17 mouse cellular contexts compared by ENCODE assay signal in the genomic region with DNA sequence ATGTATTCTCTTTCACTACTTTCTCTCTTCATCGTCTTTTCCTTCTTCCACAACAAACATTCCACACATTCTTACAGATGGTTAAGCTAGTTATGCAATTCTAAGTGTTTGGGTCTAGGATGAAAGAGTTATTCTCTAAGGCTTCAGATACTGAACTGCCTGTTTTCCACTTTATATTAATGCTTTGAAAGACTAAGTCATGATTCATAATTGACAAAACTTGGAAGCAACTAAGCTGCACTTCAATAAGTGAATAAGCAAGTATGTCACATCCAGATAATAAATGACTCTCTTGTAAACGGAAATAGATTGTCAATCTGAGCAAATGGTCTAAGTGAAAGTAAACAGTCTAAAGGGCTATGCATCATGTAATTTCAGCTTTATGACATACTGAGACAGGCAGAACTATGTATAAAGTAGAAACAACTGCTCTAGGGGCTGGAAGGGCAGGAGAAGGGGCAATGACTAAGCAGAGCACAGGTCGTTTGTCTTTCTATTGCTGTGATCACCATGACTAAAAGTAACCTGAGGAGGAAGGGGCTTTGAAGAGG. TPM values are rescaled to one million over a fixed set of nuclear protein-coding genes. Genes with fewer than 3 reads are reported as not detected.
A peak's percentile ranks its signal among the peaks of the same experiment; 100 is the strongest.
DNase-seq lines count a peak whose midpoint lies in the region; ATAC-seq and TF ChIP-seq lines count a peak whose summit lies in the region.
"Had no signal": no experiment of that assay in that cellular context is flagged by ENCODE, and none has a peak within 500 bp of the region (broad histone marks: within the 10 kb centered on the region; RNA-seq: fewer than 3 reads in every experiment).

No protein-coding gene starts in this region.

- 0 out of 2 replicates have a peak, but pooled peaks have one; percentile 24 for ATAC-seq in frontal cortex, adult (ENCODE audit: low TSS enrichment)
- peak; percentile 81 for ATAC-seq in intestine, postnatal 0 days
- ATAC-seq: hindbrain, embryonic 16.5 days had no signal

- DNase-seq in frontal cortex, postnatal 36 days (ENCODE audit: low spot score in 2 of 2): no peak
- DNase-seq in 3134 (ENCODE audit: extremely low read depth, insufficient read length, low spot score): peak; percentile 46
- DNase-seq in Muller cell, postnatal 12 days (ENCODE audit: inconsistent ontology term): peak; percentile 95
- no peak for DNase-seq in thymus, postnatal 36 days
- no peak for DNase-seq in thymus, postnatal 10 days (ENCODE audit: low spot score in 2 of 2)
- no peak for DNase-seq in MN1 (ENCODE audit: low spot score)
- DNase-seq: adrenal gland, postnatal 36 days; cerebellum, adult 9-10 months; gastrocnemius, adult 2 months; kidney, adult 11 months; kidney, postnatal 4 days had no signal

- H3K4me2 ChIP-seq in intestine, postnatal 0 days (replicated peaks; ENCODE audit: low read depth): peak overlapping the region; percentile 25
- H3K4me2 ChIP-seq: forebrain, embryonic 12.5 days; midbrain, embryonic 11.5 days had no signal

- H3K9ac ChIP-seq in intestine, postnatal 0 days (ENCODE audit: low read depth, low read length): no peak overlapping the region
- H3K9ac ChIP-seq: forebrain, embryonic 12.5 days had no signal

- no peak overlapping the region for H3K4me3 ChIP-seq in intestine, postnatal 0 days (ENCODE audit: low read depth, low read length)
- H3K4me3 ChIP-seq: forebrain, embryonic 12.5 days; gastrocnemius, adult 2 months had no signal

- no peak for TF ChIP-seq CTCF in intestine, postnatal 0 days (IDR thresholded peaks at IDR 0.05; ENCODE audit: low read depth)

- H3K4me1 ChIP-seq in intestine, postnatal 0 days (replicated peaks; ENCODE audit: control insufficient read depth, insufficient read depth, low read length): peaks cover 6% of the 10 kb centered on the region; the same call in 1 of the 2 replicates

- no peaks in the 10 kb centered on the region for H3K27me3 ChIP-seq in intestine, postnatal 0 days (replicated peaks; ENCODE audit: control insufficient read depth, insufficient read depth, low read length)
- H3K27me3 ChIP-seq: CH12.LX; forebrain, embryonic 12.5 days had no signal

- no peaks in the 10 kb centered on the region for H3K9me3 ChIP-seq in intestine, postnatal 0 days (ENCODE audit: control insufficient read depth)
- H3K9me3 ChIP-seq: forebrain, embryonic 12.5 days had no signal

- H3K36me3 ChIP-seq in intestine, postnatal 0 days (ENCODE audit: control insufficient read depth, insufficient read depth): peaks cover 4% of the 10 kb centered on the region; the same call in 1 of the 2 replicates

- 18% methylated on average over 3 of the region's 3 CpGs for WGBS in intestine, postnatal 0 days

- peak overlapping the region; percentile 42; the same call in 1 of the 2 replicates for H3K27ac ChIP-seq in intestine, postnatal 0 days (ENCODE audit: low read depth, low read length)
- H3K27ac ChIP-seq: forebrain, embryonic 12.5 days; gastrocnemius, adult 2 months had no signal

RNA-seq across cellular contexts. Expression of gene Dock7, which starts 29.5 kb away (rescaled TPM):
- polyA plus RNA-seq in intestine, postnatal 0 days (2015; fragmentation: Nextera tagmentation; extraction: Ambion mirVana): 18.7 and 21.3 TPM in 2 replicates

Comparison
In these comparisons a context has a peak if more than half of its experiments do, and no peak if none do; other contexts are left out.
1. DNase-seq: peak in 3134 (single experiment) and Muller cell, postnatal 12 days (single experiment); none in frontal cortex, postnatal 36 days (0 of 2), thymus, postnatal 36 days (0 of 2), thymus, postnatal 10 days (0 of 2) and MN1 (single experiment).